Mouse (Mus musculus): Measurements from ENCODE around the gene Srm.

The Srm gene

GRCm38 (mm10) chr4:148591171-148591630 is at the start of gene Srm:
TSS of gene Srm (plus strand) at chr4:148591503.
- DNase-seq (ENCODE audit: inconsistent age in 2 of 2, low spot score in 1 of 2): peak; percentile 98

DNA sequence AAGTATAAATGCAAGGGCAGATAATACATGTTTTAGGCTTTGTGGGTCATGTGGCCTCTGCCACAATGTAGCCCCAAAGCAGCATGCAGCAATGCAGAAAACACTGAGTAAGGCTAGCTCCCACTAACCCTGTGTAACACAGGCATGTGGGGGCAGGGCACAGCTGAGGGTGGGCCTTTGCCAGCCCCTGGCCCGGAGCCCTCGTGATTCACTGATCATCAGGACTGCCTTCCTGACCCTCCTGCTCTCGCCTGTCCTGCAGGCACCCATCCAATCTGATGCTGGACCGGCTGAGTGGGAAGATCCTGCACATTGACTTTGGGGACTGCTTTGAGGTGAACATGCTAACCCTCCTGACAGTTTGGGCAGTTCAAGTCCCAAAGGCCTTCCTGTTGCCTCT is 42.2 kb upstream of the Srm start:
- no peak for DNase-seq (ENCODE audit: inconsistent age in 2 of 2, low spot score in 1 of 2)

GRCm38 (mm10) chr4:148557766-148558165 is 33.5 kb upstream of the Srm start:
- no peak for DNase-seq (ENCODE audit: inconsistent age in 2 of 2, low spot score in 1 of 2)

- peak; percentile 91 to 97 for DNase-seq (ENCODE audit: inconsistent age in 2 of 2, low spot score in 1 of 2)
Measured at GRCm38 (mm10) chr4:148558297-148559000, 32.9 kb upstream of the Srm start, which contains the start of gene Exosc10. TSS of gene Exosc10 (plus strand) at chr4:148558429.

GRCm38 (mm10) chr4:148562676-148563075 is 28.6 kb upstream of the Srm start:
- DNase-seq (ENCODE audit: inconsistent age in 2 of 2, low spot score in 1 of 2): no peak

DNA sequence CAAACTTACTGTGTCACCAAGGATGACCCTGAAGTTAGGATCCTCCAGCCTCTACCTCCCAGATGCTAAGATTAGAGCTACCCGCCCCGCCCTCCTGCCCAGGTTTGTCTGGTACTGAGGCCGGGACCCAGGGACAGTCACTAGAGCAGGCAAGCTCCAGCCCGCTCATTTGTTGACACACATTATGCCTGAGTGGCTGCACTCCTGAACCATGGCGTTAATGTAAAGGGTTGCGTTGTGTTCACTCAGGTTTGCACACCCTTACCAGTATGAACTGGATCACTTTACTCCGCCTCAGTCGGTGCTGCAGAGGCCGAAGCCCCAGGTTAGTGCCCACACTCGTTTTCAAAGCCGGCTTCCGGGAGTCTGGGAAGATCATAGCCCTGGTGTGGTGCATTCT is 27.7 kb upstream of the Srm start:
- DNase-seq (ENCODE audit: inconsistent age in 2 of 2, low spot score in 1 of 2): no peak

DNA sequence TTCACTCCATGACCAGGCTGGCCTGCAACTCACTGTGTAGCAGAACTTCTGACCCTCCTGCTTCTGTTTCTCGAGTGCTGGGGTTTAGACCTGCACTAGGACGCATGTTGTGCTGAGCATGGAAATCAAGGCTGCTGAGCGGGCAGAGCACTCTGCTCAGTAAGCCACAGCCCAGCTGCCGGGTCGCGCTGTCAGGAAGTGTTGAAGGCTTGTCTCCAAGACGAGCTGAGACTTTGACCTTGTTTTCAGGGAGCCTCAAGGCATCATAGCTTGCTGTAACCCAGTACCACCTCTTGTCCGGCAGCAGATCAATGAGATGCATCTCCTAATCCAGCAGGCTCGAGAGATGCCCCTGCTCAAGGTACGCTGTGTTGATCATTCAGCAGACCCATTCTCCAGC is 21.2 kb upstream of the Srm start:
- DNase-seq (ENCODE audit: inconsistent age in 2 of 2, low spot score in 1 of 2): no peak

- DNase-seq (ENCODE audit: inconsistent age in 2 of 2, low spot score in 1 of 2): no peak
Measured at GRCm38 (mm10) chr4:148570693-148571295, 20.5 kb upstream of the Srm start.

- DNase-seq (ENCODE audit: inconsistent age in 2 of 2, low spot score in 1 of 2): no peak
Measured at GRCm38 (mm10) chr4:148573222-148573621, 18.1 kb upstream of the Srm start.

- DNase-seq (ENCODE audit: inconsistent age in 2 of 2, low spot score in 1 of 2): no peak
Measured at GRCm38 (mm10) chr4:148580765-148581164, 10.5 kb upstream of the Srm start.

DNA sequence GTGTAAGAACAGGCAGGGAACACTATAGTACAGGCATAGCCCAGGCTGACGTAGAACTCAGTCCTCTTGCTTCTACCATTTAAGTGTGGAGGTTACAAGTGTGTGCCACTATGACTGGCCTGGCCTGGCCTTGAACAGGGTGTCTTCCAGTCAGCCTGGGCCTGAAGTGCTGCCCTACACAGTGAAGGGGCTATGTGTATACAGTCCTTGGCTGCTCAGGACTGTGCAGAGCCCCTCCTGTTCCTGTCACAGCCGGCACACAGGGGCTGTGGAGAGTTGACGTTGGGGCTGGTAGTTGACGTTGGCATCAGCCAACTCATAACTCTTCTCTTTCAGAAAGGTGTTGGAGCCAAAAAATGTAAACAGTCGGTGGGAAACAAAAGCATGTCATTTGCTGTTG is 9.9 kb upstream of the Srm start:
- no peak for DNase-seq (ENCODE audit: inconsistent age in 2 of 2, low spot score in 1 of 2)

- no peak for DNase-seq (ENCODE audit: inconsistent age in 2 of 2, low spot score in 1 of 2)
Measured at GRCm38 (mm10) chr4:148583257-148583656, 8.0 kb upstream of the Srm start.

DNA sequence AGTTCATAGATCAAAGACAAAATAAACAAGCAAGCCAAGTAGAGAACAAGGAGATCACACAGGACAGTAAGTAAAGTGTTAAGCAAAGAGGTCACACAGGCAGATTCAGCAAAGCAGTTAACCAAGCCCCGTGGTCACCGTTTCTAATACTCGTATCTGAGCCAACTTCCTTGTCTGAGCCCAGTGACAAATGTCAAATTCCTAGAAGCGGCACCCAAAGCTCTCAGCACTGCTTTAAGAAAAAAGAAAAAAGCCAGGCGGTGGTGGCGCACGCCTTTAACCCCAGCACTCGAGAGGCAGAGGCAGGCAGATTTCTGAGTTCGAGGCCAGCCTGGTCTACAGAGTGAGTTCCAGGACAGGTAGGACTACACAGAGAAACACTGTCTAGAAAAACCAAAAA is 4.7 kb upstream of the Srm start:
- peak in 1 of 2 experiments; percentile 70 for DNase-seq (ENCODE audit: inconsistent age in 2 of 2, low spot score in 1 of 2)

DNA sequence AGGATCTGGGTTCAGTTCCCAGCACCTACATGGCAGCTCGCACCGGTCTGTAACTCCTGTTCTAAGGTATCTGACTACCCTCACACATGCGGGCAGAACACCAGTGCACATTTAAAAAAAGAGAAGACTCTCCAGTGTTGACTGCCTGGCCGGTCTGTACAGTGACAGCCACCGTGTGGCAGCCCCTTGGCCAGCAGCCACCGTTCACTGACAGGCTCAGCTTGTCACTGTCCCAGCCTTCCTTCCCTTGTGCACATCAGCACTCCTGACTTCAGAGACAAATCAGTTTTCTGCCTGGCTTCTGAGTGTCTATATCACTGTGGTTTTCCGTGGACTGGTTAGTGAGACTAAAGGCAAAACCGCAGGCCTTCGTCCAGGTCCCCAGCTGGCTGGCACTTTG is 2.5 kb upstream of the Srm start:
- DNase-seq (ENCODE audit: inconsistent age in 2 of 2, low spot score in 1 of 2): no peak

GRCm38 (mm10) chr4:148589565-148589964 is 1.7 kb upstream of the Srm start:
- DNase-seq (ENCODE audit: inconsistent age in 2 of 2, low spot score in 1 of 2): no peak

DNA sequence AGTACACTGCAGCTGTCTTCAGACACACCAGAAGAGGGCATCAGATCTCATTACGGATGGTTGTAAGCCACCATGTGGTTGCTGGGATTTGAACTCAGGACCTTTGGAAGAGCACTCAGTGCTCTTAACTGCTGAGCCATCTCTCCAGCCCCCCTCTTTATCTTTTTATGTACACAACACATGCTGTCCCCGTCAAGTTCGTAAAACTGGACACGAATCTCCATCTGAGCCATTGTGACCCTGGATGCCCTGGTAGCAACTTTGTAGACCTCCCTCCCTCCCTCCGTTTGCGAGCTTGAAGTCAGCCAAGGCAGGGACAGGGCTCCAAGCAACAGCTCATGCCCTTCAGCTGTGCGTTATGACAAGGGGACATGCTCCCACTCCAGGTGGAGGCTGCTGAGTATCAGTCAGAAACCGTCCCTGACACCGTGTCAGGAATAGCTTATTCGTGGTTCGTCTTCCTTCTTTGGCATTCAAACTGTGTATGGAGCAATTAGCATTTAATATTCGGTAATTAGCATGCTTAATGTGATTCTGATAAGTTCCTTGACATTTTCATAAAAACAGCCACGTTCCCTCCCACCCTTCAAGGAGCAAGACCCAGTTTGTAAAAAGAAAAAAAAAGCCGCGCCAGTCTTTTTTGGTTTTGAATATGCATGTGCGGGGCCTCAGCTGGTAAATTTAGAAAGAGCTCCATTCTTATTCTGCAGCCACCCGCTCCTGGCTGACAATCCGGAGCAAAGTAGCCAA is 707 bp upstream of the Srm start:
- DNase-seq (ENCODE audit: inconsistent age in 2 of 2, low spot score in 1 of 2): no peak

DNA sequence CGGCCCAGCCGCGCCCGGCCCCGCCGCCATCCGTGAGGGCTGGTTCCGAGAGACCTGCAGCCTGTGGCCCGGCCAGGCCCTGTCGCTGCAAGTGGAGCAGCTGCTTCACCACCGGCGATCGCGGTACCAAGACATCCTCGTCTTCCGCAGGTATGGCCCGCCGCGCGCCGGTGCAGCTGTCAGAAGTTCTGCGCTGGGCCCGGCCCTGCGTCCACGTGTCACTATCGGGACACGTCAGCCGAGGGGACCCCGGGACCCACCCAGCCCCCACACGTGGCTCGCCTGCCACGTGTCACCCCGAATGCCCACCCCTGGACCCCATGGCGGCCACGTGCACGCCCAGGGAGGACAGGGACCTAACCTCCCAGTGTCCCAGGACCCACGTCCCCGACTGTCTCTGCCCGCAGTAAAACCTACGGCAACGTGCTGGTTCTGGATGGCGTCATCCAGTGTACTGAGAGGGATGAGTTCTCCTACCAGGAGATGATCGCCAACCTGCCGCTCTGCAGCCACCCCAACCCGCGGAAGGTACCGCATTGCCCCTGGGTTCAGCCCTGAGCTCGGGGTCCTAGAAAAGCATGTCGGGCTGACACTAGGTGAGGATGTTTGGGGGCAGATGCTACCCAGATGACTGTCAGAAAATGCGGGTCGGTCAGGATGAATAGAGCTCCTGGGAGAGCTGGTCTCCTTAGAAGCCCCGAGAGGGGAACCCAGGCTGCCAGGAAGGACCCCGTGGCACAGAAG is 506 bp downstream of the Srm start:
- DNase-seq (ENCODE audit: inconsistent age in 2 of 2, low spot score in 1 of 2): peak in 1 of 2 experiments; percentile 62

DNA sequence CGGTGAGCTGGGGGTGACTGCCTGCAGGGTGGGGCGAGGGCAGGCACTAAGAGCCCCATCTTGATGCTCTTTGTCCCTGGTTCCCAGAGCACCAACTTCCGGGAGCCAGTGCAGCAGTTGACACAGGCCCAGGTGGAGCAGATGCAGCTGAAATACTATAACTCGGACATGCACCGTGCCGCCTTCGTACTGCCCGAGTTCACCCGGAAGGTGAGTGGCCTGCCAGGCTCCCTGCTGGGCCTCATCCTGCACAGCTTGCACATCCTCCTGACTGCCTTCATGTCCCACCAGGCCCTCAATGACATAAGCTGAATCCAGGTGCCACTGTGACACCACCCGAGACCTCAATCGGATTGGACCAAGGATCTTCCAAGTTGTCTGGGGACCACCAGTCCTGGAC is 2.7 kb downstream of the Srm start:
- DNase-seq (ENCODE audit: inconsistent age in 2 of 2, low spot score in 1 of 2): no peak

- DNase-seq (ENCODE audit: inconsistent age in 2 of 2, low spot score in 1 of 2): peak in 1 of 2 experiments; percentile 64
Measured at GRCm38 (mm10) chr4:148595916-148596315, 4.6 kb downstream of the Srm start.

DNA sequence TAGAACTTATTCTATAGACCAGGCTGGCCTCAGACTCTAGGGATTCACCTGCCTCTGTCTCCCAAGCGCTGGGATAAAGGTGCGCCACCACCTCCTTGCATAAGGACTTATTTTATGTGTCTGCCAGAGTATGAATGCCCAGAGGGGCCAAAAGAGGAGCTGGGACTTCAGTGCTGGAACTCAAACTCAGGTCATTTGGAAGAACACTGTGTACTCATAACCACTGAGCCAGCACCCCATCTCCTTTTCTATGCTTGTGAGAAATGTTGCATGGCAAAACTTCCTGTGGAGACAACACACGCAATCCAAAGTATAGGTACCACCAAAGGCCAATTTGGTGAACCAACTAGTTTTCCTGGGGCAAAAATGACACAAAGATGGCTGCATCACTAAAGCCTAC is 5.4 kb downstream of the Srm start:
- DNase-seq (ENCODE audit: inconsistent age in 2 of 2, low spot score in 1 of 2): no peak

DNA sequence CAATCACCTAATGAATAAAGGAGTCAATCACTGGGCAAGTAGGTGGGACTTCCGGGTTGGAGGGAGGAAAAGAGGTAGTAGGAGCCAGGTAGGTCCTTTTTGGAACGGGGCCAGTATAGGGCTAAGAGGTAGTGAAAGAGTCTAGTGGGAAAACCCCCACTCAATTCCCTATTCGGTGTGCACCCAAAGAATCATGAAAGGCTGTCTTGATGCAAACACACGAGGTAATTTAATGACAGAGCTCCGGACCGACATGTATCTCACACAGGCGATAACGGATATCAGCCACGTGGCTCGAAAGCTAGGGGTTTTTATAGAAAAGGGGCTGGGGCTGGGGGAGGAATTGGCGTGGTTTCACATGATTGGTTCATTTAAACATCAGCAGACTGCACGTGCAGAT is 7.5 kb downstream of the Srm start:
- DNase-seq (ENCODE audit: inconsistent age in 2 of 2, low spot score in 1 of 2): no peak
